Mouse (Mus musculus) heart, embryonic 12.5 days (tissue): Measurements from ENCODE around the gene App. TPM values are rescaled to one million over a fixed set of nuclear protein-coding genes. Genes with fewer than 3 reads are reported as not detected.
A peak's percentile ranks its signal among the peaks of the same experiment; 100 is the strongest.

Experiments
- ATAC-seq: fragments of 200-750 bp; cut with Nextera tagmentation; 2 replicates; pipeline ENCODE4 v1.8.0; 2017; ENCODE audit warnings: moderate TSS enrichment, moderate library complexity; ENCODE audit not compliant: insufficient number of reproducible peaks, low FRiP score
- H3K27ac ChIP-seq: fragments of 300-500 bp; sonication (generic); 2 replicates; pipeline ENCODE4 v1.5.1; 2016; ENCODE audit warnings: mild to moderate bottlenecking, moderate library complexity; ENCODE audit not compliant: poor library complexity, severe bottlenecking
- H3K27me3 ChIP-seq: fragments of 300-500 bp; sonication (generic); replicated peaks from 2 replicates; pipeline ENCODE4 v1.6.1; 2016; ENCODE audit warnings: mild to moderate bottlenecking, moderate library complexity
- H3K36me3 ChIP-seq: fragments of 300-500 bp; sonication (generic); 2 replicates; pipeline ENCODE4 v1.6.1; 2016; ENCODE audit warnings: mild to moderate bottlenecking, moderate library complexity
- H3K4me1 ChIP-seq: fragments of 300-500 bp; sonication (generic); replicated peaks from 2 replicates; pipeline ENCODE4 v1.6.1; 2016; ENCODE audit warnings: mild to moderate bottlenecking
- H3K4me2 ChIP-seq: fragments of 300-500 bp; sonication (generic); 2 replicates; pipeline ENCODE4 v1.6.1; 2016; ENCODE audit warnings: mild to moderate bottlenecking, moderate library complexity
- H3K4me3 ChIP-seq: fragments of 300-500 bp; sonication (generic); 2 replicates; pipeline ENCODE4 v1.5.1; 2016; ENCODE audit warnings: mild to moderate bottlenecking
- H3K9ac ChIP-seq: fragments of 300-500 bp; sonication (generic); 2 replicates; pipeline ENCODE4 v1.6.1; 2016; ENCODE audit warnings: mild to moderate bottlenecking, moderate library complexity
- H3K9me3 ChIP-seq: fragments of 300-500 bp; sonication (generic); replicated peaks from 2 replicates; pipeline ENCODE4 v1.6.1; 2016; ENCODE audit warnings: mild to moderate bottlenecking, moderate library complexity
- WGBS: fragments of 180-500 bp; shearing (Covaris S2); methylation state at CpG from one replicate; pipeline ENCODE4 v1.1.7; 2016; 5-methylcytosine and 5-hydroxymethylcytosine counted together
- polyA plus RNA-seq: library from polyadenylated mRNA; unstranded; fragments of >200 nt; fragmentation: Nextera tagmentation; extraction: Ambion mirVana; gene quantifications from 2 replicates; pipeline ENCODE4 v1.2.1, GENCODE M21; 2016

Gene App
- polyA plus RNA-seq: 202 and 216 TPM in 2 replicates

GRCm38 (mm10) chr16:85173373-85174081, at the start of gene App:
Gene App, minus strand, starts transcription at chr16:85173766.
- peak; percentile 81 for ATAC-seq
- Histone ChIP-seq H3K4me3 (peak within 1 kb of the TSS; percentile 88), H3K36me3 (peaks cover 7% of the 10 kb centered on the region), H3K4me1 (peaks cover 23% of the 10 kb centered on the region), H3K27me3 (no peaks in the 10 kb centered on the region), H3K27ac (peak within 1 kb of the TSS; percentile 85), H3K9me3 (no peaks in the 10 kb centered on the region), H3K4me2 (peak within 1 kb of the TSS; percentile 72), H3K9ac (peak within 1 kb of the TSS; percentile 95)
- WGBS: under 1% methylated on average over 78 of the region's 78 CpGs

- no peak overlapping the region for H3K27ac ChIP-seq
- ATAC-seq: no peak
- peaks cover 4% of the 10 kb centered on the region; the same call in 1 of the 2 replicates for H3K4me1 ChIP-seq
- H3K36me3 ChIP-seq: no peaks in the 10 kb centered on the region
- WGBS: 58% methylated on average over 9 of the region's 9 CpGs
- H3K9me3 ChIP-seq: no peaks in the 10 kb centered on the region
- H3K4me3 ChIP-seq: no peak overlapping the region
- H3K27me3 ChIP-seq: no peaks in the 10 kb centered on the region
- H3K4me2 ChIP-seq: no peak overlapping the region
- H3K9ac ChIP-seq: no peak overlapping the region
Observed at GRCm38 (mm10) chr16:85215846-85216245, 42.3 kb upstream of the App start.

DNA sequence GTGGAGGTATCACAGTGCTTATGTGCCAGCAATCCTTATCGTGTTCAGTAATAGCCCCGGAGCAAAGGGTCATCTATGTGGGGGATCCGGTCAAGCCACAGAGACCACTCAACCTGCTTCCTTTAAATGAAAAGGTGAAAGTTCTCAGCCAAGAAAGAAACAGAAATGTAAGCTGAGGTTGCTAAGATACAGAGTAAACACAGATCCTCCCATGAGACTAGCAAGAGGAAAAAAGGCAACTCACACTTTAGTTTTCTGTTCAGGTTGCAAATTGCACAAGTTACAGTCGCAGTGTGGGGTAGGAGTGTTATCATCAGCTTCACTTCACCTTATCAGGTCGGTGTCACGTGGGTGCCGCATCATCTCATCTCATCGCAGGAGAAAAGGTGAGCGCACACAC, 41.6 kb upstream of the App start:
- Histone ChIP-seq H3K4me1 (peaks cover 4% of the 10 kb centered on the region; the same call in 1 of the 2 replicates), H3K27ac (no peak overlapping the region), H3K9ac (no peak overlapping the region), H3K27me3 (no peaks in the 10 kb centered on the region), H3K4me2 (no peak overlapping the region), H3K9me3 (no peaks in the 10 kb centered on the region), H3K4me3 (no peak overlapping the region), H3K36me3 (no peaks in the 10 kb centered on the region)
- 50% methylated on average over 9 of the region's 9 CpGs for WGBS
- ATAC-seq: no peak

DNA sequence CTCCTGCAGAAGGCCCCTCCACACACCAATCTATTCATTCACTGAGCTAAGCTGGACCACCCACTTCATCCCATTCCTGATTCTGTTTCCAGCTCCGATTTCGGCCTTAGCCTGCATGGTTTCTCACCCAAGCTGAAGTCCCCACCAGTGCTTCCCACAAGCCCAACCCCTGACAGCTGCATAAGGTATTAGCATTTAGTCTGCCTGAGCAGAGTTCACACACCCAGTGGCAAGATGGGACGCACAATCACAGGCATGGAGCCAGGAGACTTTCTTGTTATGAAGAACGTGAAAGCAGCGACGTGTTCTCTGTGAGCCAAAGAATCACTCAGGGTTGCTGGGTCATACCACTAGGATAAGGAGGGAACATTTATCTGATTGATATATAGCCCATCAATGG, 22.1 kb upstream of the App start:
- no peaks in the 10 kb centered on the region for H3K36me3 ChIP-seq
- WGBS: 74% methylated on average over 6 of the region's 6 CpGs
- ATAC-seq: no peak

GRCm38 (mm10) chr16:85195167-85195566, 21.6 kb upstream of the App start:
- WGBS: 71% methylated on average over 6 of the region's 6 CpGs
- H3K27me3 ChIP-seq: no peaks in the 10 kb centered on the region
- H3K4me3 ChIP-seq: no peak overlapping the region
- H3K36me3 ChIP-seq: no peaks in the 10 kb centered on the region
- H3K9ac ChIP-seq: no peak overlapping the region
- H3K9me3 ChIP-seq: no peaks in the 10 kb centered on the region
- no peak overlapping the region for H3K4me2 ChIP-seq
- H3K27ac ChIP-seq: no peak overlapping the region
- no peak for ATAC-seq
- H3K4me1 ChIP-seq: no peaks in the 10 kb centered on the region

More for the DNA sequence above, 22.1 kb upstream of the App start:
- H3K4me3 ChIP-seq: no peak overlapping the region
- H3K27me3 ChIP-seq: no peaks in the 10 kb centered on the region
- H3K4me1 ChIP-seq: no peaks in the 10 kb centered on the region
- no peak overlapping the region for H3K27ac ChIP-seq
- no peak overlapping the region for H3K9ac ChIP-seq
- H3K9me3 ChIP-seq: no peaks in the 10 kb centered on the region
- H3K4me2 ChIP-seq: no peak overlapping the region

DNA sequence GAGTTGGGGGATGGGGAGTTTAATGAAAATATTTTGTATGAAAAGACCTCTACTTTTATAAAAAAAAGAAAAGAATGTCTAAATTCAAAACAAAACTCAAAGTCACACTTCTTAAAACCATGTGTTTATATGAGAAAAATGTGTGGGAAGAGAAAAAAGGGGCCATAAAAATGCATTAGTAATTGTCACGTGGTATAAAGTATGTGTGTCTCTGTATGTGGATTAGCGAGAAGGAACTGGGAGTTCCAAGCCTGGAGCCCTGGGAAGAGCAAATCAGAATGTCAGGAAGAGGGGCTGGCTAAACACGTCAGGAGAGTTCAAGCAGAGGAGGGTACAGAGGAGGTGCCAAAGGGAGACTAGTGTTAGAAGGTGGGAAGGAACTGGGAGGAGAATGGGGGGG, 7.9 kb upstream of the App start:
- ATAC-seq: no peak
- H3K4me1 ChIP-seq: no peaks in the 10 kb centered on the region; the same call in 1 of the 2 replicates
- WGBS: 58% methylated on average over 3 of the region's 3 CpGs

DNA sequence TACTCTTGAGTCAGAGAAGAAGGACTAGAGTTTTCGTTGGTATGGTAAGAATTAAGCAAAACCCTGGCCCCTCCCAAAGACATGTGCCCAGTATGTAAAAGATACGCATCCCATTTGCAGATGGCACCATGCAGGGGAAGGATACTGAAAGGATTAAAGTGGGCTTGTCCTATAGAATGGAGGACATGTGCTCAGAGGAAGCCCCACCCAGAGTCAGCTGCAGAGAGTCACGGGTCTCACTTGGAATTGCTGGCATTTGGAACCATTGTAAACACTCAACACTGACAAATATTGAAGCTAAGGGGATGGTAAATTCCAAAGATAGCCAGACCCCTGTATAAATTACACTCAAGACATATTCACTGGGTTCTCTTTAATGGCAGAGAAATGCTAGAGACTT, 7.1 kb upstream of the App start:
- H3K27me3 ChIP-seq: no peaks in the 10 kb centered on the region
- H3K36me3 ChIP-seq: no peaks in the 10 kb centered on the region
- no peaks in the 10 kb centered on the region for H3K9me3 ChIP-seq
- H3K9ac ChIP-seq: no peak overlapping the region
- no peak overlapping the region for H3K4me3 ChIP-seq
- no peak overlapping the region for H3K27ac ChIP-seq
- no peak overlapping the region for H3K4me2 ChIP-seq
- WGBS: 74% methylated on average over 3 of the region's 3 CpGs
- ATAC-seq: no peak
- H3K4me1 ChIP-seq: no peaks in the 10 kb centered on the region; the same call in 1 of the 2 replicates

More for the DNA sequence above, 7.9 kb upstream of the App start:
- Histone ChIP-seq H3K36me3 (no peaks in the 10 kb centered on the region), H3K9ac (no peak overlapping the region), H3K4me2 (no peak overlapping the region), H3K27me3 (no peaks in the 10 kb centered on the region), H3K9me3 (no peaks in the 10 kb centered on the region), H3K4me3 (no peak overlapping the region), H3K27ac (no peak overlapping the region)

GRCm38 (mm10) chr16:85176666-85177065, 3.1 kb upstream of the App start:
- no peak for ATAC-seq
- WGBS: 17% methylated on average over 3 of the region's 3 CpGs
- H3K27ac ChIP-seq: no peak overlapping the region

GRCm38 (mm10) chr16:85172571-85173372, 794 bp downstream of the App start:
- Histone ChIP-seq H3K9ac (peak overlapping the region; percentile 95), H3K9me3 (no peaks in the 10 kb centered on the region), H3K27ac (peak overlapping the region; percentile 85), H3K4me3 (peak overlapping the region; percentile 88), H3K27me3 (no peaks in the 10 kb centered on the region), H3K4me2 (peak overlapping the region; percentile 72), H3K4me1 (peaks cover 24% of the 10 kb centered on the region), H3K36me3 (peaks cover 10% of the 10 kb centered on the region)
- ATAC-seq: peak; percentile 72
- WGBS: under 1% methylated on average over 68 of the region's 68 CpGs

More at GRCm38 (mm10) chr16:85176666-85177065, 3.1 kb upstream of the App start:
- H3K36me3 ChIP-seq: no peaks in the 10 kb centered on the region
- no peak overlapping the region for H3K4me2 ChIP-seq
- no peak overlapping the region for H3K9ac ChIP-seq
- no peaks in the 10 kb centered on the region; the same call in 1 of the 2 replicates for H3K4me1 ChIP-seq
- H3K27me3 ChIP-seq: no peaks in the 10 kb centered on the region
- no peaks in the 10 kb centered on the region for H3K9me3 ChIP-seq
- H3K4me3 ChIP-seq: no peak overlapping the region

GRCm38 (mm10) chr16:85171976-85172570, 1.5 kb downstream of the App start:
- Histone ChIP-seq H3K4me3 (peak overlapping the region; percentile 88), H3K4me2 (peak overlapping the region; percentile 72), H3K36me3 (peaks cover 16% of the 10 kb centered on the region), H3K4me1 (peaks cover 24% of the 10 kb centered on the region), H3K27ac (peak overlapping the region; percentile 85), H3K9me3 (no peaks in the 10 kb centered on the region), H3K27me3 (no peaks in the 10 kb centered on the region), H3K9ac (peak overlapping the region; percentile 95)
- 2% methylated on average over 10 of the region's 10 CpGs for WGBS
- peak; percentile 43 for ATAC-seq
